Mouse (Mus musculus): ENCODE results near the gene Mta1.

DNA sequence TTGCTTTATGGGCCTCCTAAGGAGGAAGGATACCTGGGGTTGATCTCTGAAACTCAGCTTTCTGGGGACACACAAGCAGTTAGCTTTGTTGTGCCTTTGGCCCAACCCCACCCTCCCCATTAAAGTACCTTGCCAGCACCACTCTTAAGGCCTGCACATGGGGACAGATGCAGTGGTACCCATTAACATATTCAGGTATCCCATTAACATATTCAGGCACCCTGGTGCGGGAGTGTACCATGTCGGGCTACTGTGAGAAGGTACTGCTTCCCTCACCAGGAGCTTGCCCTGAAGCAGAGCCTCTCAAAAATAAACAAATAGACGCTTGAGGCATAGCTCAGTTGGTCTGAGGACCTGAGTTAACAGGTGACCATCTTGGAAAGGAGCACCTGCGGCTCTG, 10.1 kb upstream of the Mta1 start:
- no peak for TF ChIP-seq CTCF (IDR thresholded peaks at IDR 0.05; ENCODE audit: low read depth)
- TF ChIP-seq EP300 (optimal IDR thresholded peaks at IDR 0.05): no peak

Data from stomach, postnatal 0 days (tissue).